Mouse (Mus musculus) limb, embryonic 14.5 days (tissue): ENCODE measurements around the gene Zcchc7. TPM values are rescaled to one million over a fixed set of nuclear protein-coding genes. Genes with fewer than 3 reads are reported as not detected.

Experiments
- ATAC-seq: fragments of 200-750 bp; cut with Nextera tagmentation; 2 replicates; pipeline ENCODE4 v1.8.0; 2017; ENCODE audit warnings: low read depth, moderate number of reproducible peaks, moderate TSS enrichment; ENCODE audit not compliant: low FRiP score
- DNase-seq: peaks from one replicate; pipeline ENCODE4 v3.0.0-alpha.2; 2015; ENCODE audit warnings: low spot score
- H3K27ac ChIP-seq: fragments of 300-500 bp; sonication (generic); replicated peaks from 2 replicates; pipeline ENCODE4 v1.5.1; 2014; ENCODE audit warnings: low read depth, mild to moderate bottlenecking, low read length, moderate library complexity, mixed read lengths
- H3K27me3 ChIP-seq: fragments of 300-500 bp; sonication (generic); 2 replicates; pipeline ENCODE4 v1.6.1; 2014; ENCODE audit warnings: low read length, mixed read lengths; ENCODE audit not compliant: control insufficient read depth, insufficient read depth
- H3K36me3 ChIP-seq: fragments of 300-500 bp; sonication (generic); 2 replicates; pipeline ENCODE4 v1.6.1; 2014; ENCODE audit warnings: mild to moderate bottlenecking, low read length, moderate library complexity, mixed read lengths; ENCODE audit not compliant: control insufficient read depth, insufficient read depth
- H3K4me1 ChIP-seq: fragments of 300-500 bp; sonication (generic); 2 replicates; pipeline ENCODE4 v1.6.1; 2014; ENCODE audit warnings: antibody characterized with exemption, low read length, mixed read lengths; ENCODE audit not compliant: control insufficient read depth, insufficient read depth
- H3K4me2 ChIP-seq: fragments of 300-500 bp; sonication (generic); replicated peaks from 2 replicates; pipeline ENCODE4 v1.6.1; 2014; ENCODE audit warnings: low read depth, mild to moderate bottlenecking, low read length, moderate library complexity; ENCODE audit not compliant: severe bottlenecking
- H3K4me3 ChIP-seq: fragments of 300-500 bp; sonication (generic); replicated peaks from 2 replicates; pipeline ENCODE4 v1.5.1; 2014; ENCODE audit warnings: low read length
- H3K9ac ChIP-seq: fragments of 300-500 bp; sonication (generic); 2 replicates; pipeline ENCODE4 v1.6.1; 2014; ENCODE audit warnings: mild to moderate bottlenecking, low read depth, low read length, moderate library complexity; ENCODE audit not compliant: severe bottlenecking
- H3K9me3 ChIP-seq: fragments of 300-500 bp; sonication (generic); 2 replicates; pipeline ENCODE4 v1.6.1; 2016; ENCODE audit warnings: low read length; ENCODE audit not compliant: control insufficient read depth
- POLR2A ChIP-seq: fragments of 200-500 bp; IDR thresholded peaks from 2 replicates; pipeline ENCODE4 v1.8.0; 2012; ENCODE audit warnings: inconsistent platforms, mild to moderate bottlenecking, moderate library complexity, borderline replicate concordance; ENCODE audit not compliant: insufficient read depth, insufficient read length; ENCODE audit errors: extremely low read depth
- WGBS: fragments of 180-500 bp; shearing (Covaris S2); extraction: QIAGEN DNeasy Blood & Tissue Kit; methylation state at CpG from one replicate; pipeline ENCODE4 v1.1.7; 2014; 5-methylcytosine and 5-hydroxymethylcytosine counted together
- polyA plus RNA-seq, 2 experiments: library from polyadenylated mRNA; depleted of rRNA in 1 of 2; stranded (reverse) in 1 of 2; unstranded in 1 of 2; fragments of >200 nt; fragmentation: Nextera tagmentation in 1 of 2; extraction: Ambion mirVana in 1 of 2; gene quantifications; 2 replicates each; pipeline versions ENCODE4 v1.2.1 to v1.2.3; 2012 to 2014

Gene Zcchc7
- polyA plus RNA-seq, 2 experiments: 35.2 to 39.2 TPM

GRCm38 (mm10) chr4:44948314-44948713, 192.6 kb downstream of the Zcchc7 start:
- no peaks in the 10 kb centered on the region for H3K4me1 ChIP-seq
- WGBS: 92% methylated on average over 1 of the region's 1 CpGs
- H3K27me3 ChIP-seq: no peaks in the 10 kb centered on the region
- H3K9me3 ChIP-seq: no peaks in the 10 kb centered on the region
- TF ChIP-seq POLR2A: no peak
- H3K36me3 ChIP-seq: no peaks in the 10 kb centered on the region
- ATAC-seq: no peak
- H3K27ac ChIP-seq: no peak overlapping the region
- H3K9ac ChIP-seq: no peak overlapping the region
- H3K4me2 ChIP-seq: no peak overlapping the region
- H3K4me3 ChIP-seq: no peak overlapping the region
- no peak for DNase-seq

- WGBS: 71% methylated on average over 9 of the region's 9 CpGs
- H3K27me3 ChIP-seq: no peaks in the 10 kb centered on the region
- no peak overlapping the region for H3K4me3 ChIP-seq
- H3K4me1 ChIP-seq: no peaks in the 10 kb centered on the region
- DNase-seq (no peak), ATAC-seq (no peak)
- H3K4me2 ChIP-seq: no peak overlapping the region
- H3K9me3 ChIP-seq: no peaks in the 10 kb centered on the region
- H3K36me3 ChIP-seq: no peaks in the 10 kb centered on the region
- no peak overlapping the region for H3K9ac ChIP-seq
- H3K27ac ChIP-seq: no peak overlapping the region
- no peak for TF ChIP-seq POLR2A
These were observed 197.4 kb downstream of the Zcchc7 start for GRCm38 (mm10) chr4:44953041-44953440.

- 86% methylated on average over 9 of the region's 9 CpGs for WGBS
- ATAC-seq: no peak
- no peak overlapping the region for H3K4me3 ChIP-seq
These were observed 203.1 kb downstream of the Zcchc7 start for GRCm38 (mm10) chr4:44958776-44959175.

GRCm38 (mm10) chr4:44959220-44959619, 203.5 kb downstream of the Zcchc7 start:
- Histone ChIP-seq H3K36me3 (no peaks in the 10 kb centered on the region), H3K4me1 (no peaks in the 10 kb centered on the region)
- TF ChIP-seq POLR2A: no peak

More at GRCm38 (mm10) chr4:44958776-44959175, 203.1 kb downstream of the Zcchc7 start:
- H3K27me3 ChIP-seq: no peaks in the 10 kb centered on the region
- H3K4me2 ChIP-seq: no peak overlapping the region
- no peak overlapping the region for H3K27ac ChIP-seq
- DNase-seq: no peak
- no peak overlapping the region for H3K9ac ChIP-seq
- no peak for TF ChIP-seq POLR2A
- no peaks in the 10 kb centered on the region for H3K4me1 ChIP-seq
- H3K36me3 ChIP-seq: no peaks in the 10 kb centered on the region
- H3K9me3 ChIP-seq: no peaks in the 10 kb centered on the region

GRCm38 (mm10) chr4:44963156-44963555, 207.5 kb downstream of the Zcchc7 start:
- ATAC-seq: no peak
- TF ChIP-seq POLR2A: no peak
- no peaks in the 10 kb centered on the region for H3K9me3 ChIP-seq

More at GRCm38 (mm10) chr4:44959220-44959619, 203.5 kb downstream of the Zcchc7 start:
- Histone ChIP-seq H3K4me3 (no peak overlapping the region), H3K27me3 (no peaks in the 10 kb centered on the region), H3K9ac (no peak overlapping the region), H3K9me3 (no peaks in the 10 kb centered on the region), H3K27ac (no peak overlapping the region), H3K4me2 (no peak overlapping the region)
- no peak for ATAC-seq
- no peak for DNase-seq
- 90% methylated on average over 13 of the region's 13 CpGs for WGBS

GRCm38 (mm10) chr4:44965175-44965574, 209.5 kb downstream of the Zcchc7 start:
- H3K4me3 ChIP-seq: no peak overlapping the region
- no peaks in the 10 kb centered on the region for H3K36me3 ChIP-seq
- H3K4me2 ChIP-seq: no peak overlapping the region
- no peak overlapping the region for H3K9ac ChIP-seq
- TF ChIP-seq POLR2A: no peak
- WGBS: 77% methylated on average over 2 of the region's 2 CpGs
- DNase-seq: no peak
- ATAC-seq: no peak
- H3K27me3 ChIP-seq: no peaks in the 10 kb centered on the region
- no peaks in the 10 kb centered on the region for H3K9me3 ChIP-seq
- no peaks in the 10 kb centered on the region for H3K4me1 ChIP-seq
- no peak overlapping the region for H3K27ac ChIP-seq

More at GRCm38 (mm10) chr4:44963156-44963555, 207.5 kb downstream of the Zcchc7 start:
- no peaks in the 10 kb centered on the region for H3K4me1 ChIP-seq
- no peak overlapping the region for H3K27ac ChIP-seq
- no peak overlapping the region for H3K4me3 ChIP-seq
- H3K36me3 ChIP-seq: no peaks in the 10 kb centered on the region
- DNase-seq: no peak
- no peaks in the 10 kb centered on the region for H3K27me3 ChIP-seq
- WGBS: 69% methylated on average over 11 of the region's 11 CpGs
- no peak overlapping the region for H3K4me2 ChIP-seq
- H3K9ac ChIP-seq: no peak overlapping the region
